Mouse (Mus musculus): ENCODE data around the gene Lamp3. TPM values are rescaled to one million over a fixed set of nuclear protein-coding genes. Genes with fewer than 3 reads are reported as not detected.
"Not testable (repeated sequence)": the region's sequence is repeated elsewhere in the genome, so short reads cannot be mapped to it uniquely, and the experiment has no call there.

Gene Lamp3
- total RNA-seq (2015; ENCODE audit: low replicate concordance), result not detected in 2 replicates
- not detected in 2 replicates for total RNA-seq (2017; ENCODE audit: low replicate concordance)

- ATAC-seq (replicated peaks; ENCODE audit: low FRiP score, poor library complexity, severe bottlenecking), result no peak
These were observed at the start of gene Lamp3 for GRCm38 (mm10) chr16:19706216-19706615. Gene Lamp3 (minus strand): TSS chr16:19706375.

- ATAC-seq (replicated peaks; ENCODE audit: low FRiP score, poor library complexity, severe bottlenecking), result no peak
These were observed 26.7 kb upstream of the Lamp3 start for GRCm38 (mm10) chr16:19732896-19733295.

- ATAC-seq (replicated peaks; ENCODE audit: low FRiP score, poor library complexity, severe bottlenecking), result not testable (repeated sequence)
These were observed 18.0 kb upstream of the Lamp3 start for GRCm38 (mm10) chr16:19724139-19724538.

- no peak for ATAC-seq (replicated peaks; ENCODE audit: low FRiP score, poor library complexity, severe bottlenecking)
These were observed 14.8 kb upstream of the Lamp3 start for GRCm38 (mm10) chr16:19720959-19721358.

GRCm38 (mm10) chr16:19707381-19707780, 1.2 kb upstream of the Lamp3 start:
- ATAC-seq (replicated peaks; ENCODE audit: low FRiP score, poor library complexity, severe bottlenecking), result no peak

GRCm38 (mm10) chr16:19699207-19699606, 7.0 kb downstream of the Lamp3 start:
- ATAC-seq (replicated peaks; ENCODE audit: low FRiP score, poor library complexity, severe bottlenecking), result no peak

GRCm38 (mm10) chr16:19670768-19671357, 35.3 kb downstream of the Lamp3 start:
- ATAC-seq (replicated peaks; ENCODE audit: low FRiP score, poor library complexity, severe bottlenecking), result no peak

- ATAC-seq (replicated peaks; ENCODE audit: low FRiP score, poor library complexity, severe bottlenecking), result no peak
These were observed 39.9 kb downstream of the Lamp3 start for GRCm38 (mm10) chr16:19666312-19666711.

GRCm38 (mm10) chr16:19629816-19630215, 76.4 kb downstream of the Lamp3 start, which contains the start of gene Olfr171:
Gene Olfr171 (minus strand): TSS chr16:19629916.
- ATAC-seq (replicated peaks; ENCODE audit: low FRiP score, poor library complexity, severe bottlenecking), result no peak

- ATAC-seq (replicated peaks; ENCODE audit: low FRiP score, poor library complexity, severe bottlenecking), result not testable (repeated sequence)
These were observed 94.4 kb downstream of the Lamp3 start, which contains the start of gene Olfr170 for GRCm38 (mm10) chr16:19611782-19612181. Gene Olfr170 (minus strand): TSS chr16:19611882.

Other genes starting within 250 kb of the Lamp3 start
- not detected in 2 replicates for gene Olfr166, start 222.7 kb downstream of the Lamp3 start, total RNA-seq (2015; ENCODE audit: low replicate concordance)
- gene Olfr166, start 222.7 kb downstream of the Lamp3 start, total RNA-seq (2017; ENCODE audit: low replicate concordance), result not detected in 2 replicates
- gene Olfr167, start 184.1 kb downstream of the Lamp3 start, total RNA-seq (2015; ENCODE audit: low replicate concordance), result not detected in 2 replicates
- not detected in 2 replicates for gene Olfr167, start 184.1 kb downstream of the Lamp3 start, total RNA-seq (2017; ENCODE audit: low replicate concordance)
- not detected in 2 replicates for gene Olfr168, start 170.8 kb downstream of the Lamp3 start, total RNA-seq (2015; ENCODE audit: low replicate concordance)
- gene Olfr168, start 170.8 kb downstream of the Lamp3 start, total RNA-seq (2017; ENCODE audit: low replicate concordance), result not detected in 2 replicates
- gene Olfr169, start 134.6 kb downstream of the Lamp3 start, total RNA-seq (2015; ENCODE audit: low replicate concordance), result not detected in 2 replicates
- not detected in 2 replicates for gene Olfr169, start 134.6 kb downstream of the Lamp3 start, total RNA-seq (2017; ENCODE audit: low replicate concordance)
- gene Olfr170, start 94.5 kb downstream of the Lamp3 start, total RNA-seq (2015; ENCODE audit: low replicate concordance), result not detected in 2 replicates
- gene Olfr170, start 94.5 kb downstream of the Lamp3 start, total RNA-seq (2017; ENCODE audit: low replicate concordance), result not detected in 2 replicates
- gene Olfr171, start 76.5 kb downstream of the Lamp3 start, total RNA-seq (2015; ENCODE audit: low replicate concordance), result not detected in 2 replicates
- gene Olfr171, start 76.5 kb downstream of the Lamp3 start, total RNA-seq (2017; ENCODE audit: low replicate concordance), result not detected in 2 replicates
- 0.38 and 1.3 TPM in 2 replicates for gene B3gnt5, start 53.8 kb upstream of the Lamp3 start, total RNA-seq (2015; ENCODE audit: low replicate concordance)
- gene B3gnt5, start 53.8 kb upstream of the Lamp3 start, total RNA-seq (2017; ENCODE audit: low replicate concordance), result 1.1 and 3.1 TPM in 2 replicates

Measured in erythroblast, adult 5-6 weeks (primary cell).